Mouse (Mus musculus) naive thymus-derived CD4-positive, alpha-beta T cell, adult 5 months (primary cell): ENCODE data around the gene Ryk. TPM values are rescaled to one million over a fixed set of nuclear protein-coding genes. Genes with fewer than 3 reads are reported as not detected.

Experiments used
- polyA plus RNA-seq: library from polyadenylated mRNA; unstranded; fragments of 100-300 nt; shearing (Covaris generic); gene quantifications from one replicate; pipeline ENCODE4 v1.2.1, GENCODE M21; 2017

Ryk gene
- polyA plus RNA-seq, result not detected

GRCm38 (mm10) chr9:102834742-102835591 is at the start of gene Ryk:
Ryk (plus strand) TSS chr9:102834917.

Other genes with a start within 250 kb of the Ryk start
- gene Anapc13, start 208.6 kb upstream of the Ryk start, polyA plus RNA-seq, result 38.3 TPM
- 56.2 TPM for gene Cep63, start 208.4 kb upstream of the Ryk start, polyA plus RNA-seq
- not detected for gene Amotl2, start 118.2 kb upstream of the Ryk start, polyA plus RNA-seq
- not detected for gene Slco2a1, start 153.8 kb downstream of the Ryk start, polyA plus RNA-seq